Mouse (Mus musculus): Measurements from ENCODE around the gene Gm9913.
A peak's percentile ranks its signal among the peaks of the same experiment; 100 is the strongest.

Gene Gm9913

DNA sequence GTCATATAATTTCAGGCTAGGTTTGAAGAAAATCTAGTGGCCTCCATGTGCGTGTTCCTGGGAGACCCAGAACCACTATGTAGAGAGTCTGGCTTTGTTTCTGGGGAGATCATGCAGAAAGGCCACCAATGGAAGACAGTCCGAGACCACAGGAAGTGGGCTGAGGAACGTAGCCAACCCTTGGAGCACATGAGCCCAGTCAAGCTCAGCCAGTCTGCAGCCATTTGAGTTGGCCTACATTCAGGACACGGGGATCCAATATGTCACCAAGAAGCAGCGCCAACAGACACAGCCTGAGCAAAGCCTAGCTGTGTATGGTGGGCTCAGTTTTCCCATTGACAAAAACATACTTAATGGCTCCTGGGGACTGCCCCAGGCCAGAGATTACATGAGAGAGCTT is 8.2 kb upstream of the Gm9913 start:
- no peak for DNase-seq (ENCODE audit: low spot score in 2 of 2)

DNA sequence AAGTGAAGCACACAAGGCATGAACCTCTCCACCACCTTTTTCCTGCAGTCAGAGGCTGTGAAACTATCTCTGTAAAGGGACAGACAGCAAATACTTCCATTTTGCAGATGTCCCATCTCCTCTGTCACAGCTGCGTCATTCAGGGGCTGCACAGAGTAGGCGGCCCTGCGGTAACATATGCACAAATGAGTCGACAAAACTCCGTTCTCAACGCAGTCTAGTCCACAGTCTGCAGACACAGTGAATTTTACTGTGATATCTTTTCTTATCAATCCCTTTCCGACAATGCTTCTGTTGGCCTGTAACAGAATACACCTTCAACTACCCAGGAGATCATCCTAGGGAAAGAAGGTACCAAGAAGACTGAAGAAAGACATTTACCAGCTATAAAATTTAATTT is 6.7 kb upstream of the Gm9913 start:
- DNase-seq (ENCODE audit: low spot score in 2 of 2) = no peak

DNA sequence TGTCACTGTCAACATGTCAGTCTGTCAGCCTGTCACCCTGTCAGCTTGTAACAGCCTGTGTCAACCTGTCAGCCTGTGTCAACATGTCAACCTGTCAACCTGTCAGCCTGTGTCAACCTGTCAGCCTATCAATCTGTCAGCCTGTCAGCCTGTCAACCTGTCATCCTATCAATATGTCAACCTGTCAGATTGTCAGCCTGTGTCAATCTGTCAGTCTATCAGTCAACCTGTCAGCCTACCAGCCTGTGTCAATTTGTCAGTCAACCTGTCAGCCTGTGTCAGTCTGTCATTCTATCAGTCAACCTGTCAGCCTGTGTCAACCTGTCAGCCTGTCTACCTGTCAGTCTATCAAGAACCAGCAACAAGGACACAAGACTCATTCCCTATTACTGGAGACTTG is 3.4 kb upstream of the Gm9913 start:
- DNase-seq (ENCODE audit: low spot score in 2 of 2) = no peak

DNA sequence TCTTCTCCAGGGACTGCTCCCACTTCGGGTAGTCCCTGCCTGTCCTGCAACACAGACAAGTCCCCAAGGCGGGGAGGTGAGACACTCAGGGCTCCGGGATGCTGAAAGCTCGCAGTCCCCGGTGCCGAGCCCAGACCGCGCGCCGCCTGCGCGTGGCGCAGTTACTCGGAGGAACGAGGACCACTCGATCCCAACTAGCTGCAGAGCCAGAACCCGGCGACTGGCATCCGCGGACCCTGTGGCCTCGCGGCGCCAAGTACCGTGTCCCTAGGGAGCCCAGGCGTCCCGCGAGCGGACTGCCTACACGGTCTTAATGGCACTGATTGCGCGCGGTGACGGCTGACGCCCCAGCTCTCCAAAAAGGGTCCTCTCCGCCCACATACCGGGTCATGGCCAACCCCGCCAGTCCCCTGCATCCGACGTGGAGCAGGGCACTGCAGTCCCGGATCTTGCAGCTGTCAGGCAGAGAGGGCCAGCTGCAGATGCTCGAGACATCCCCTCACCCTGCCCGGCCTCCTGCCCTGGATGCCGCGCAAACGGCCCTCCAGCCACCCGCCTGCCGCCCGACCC is 942 bp downstream of the Gm9913 start:
- peak; percentile 17 to 28 for DNase-seq (ENCODE audit: low spot score in 2 of 2)

DNA sequence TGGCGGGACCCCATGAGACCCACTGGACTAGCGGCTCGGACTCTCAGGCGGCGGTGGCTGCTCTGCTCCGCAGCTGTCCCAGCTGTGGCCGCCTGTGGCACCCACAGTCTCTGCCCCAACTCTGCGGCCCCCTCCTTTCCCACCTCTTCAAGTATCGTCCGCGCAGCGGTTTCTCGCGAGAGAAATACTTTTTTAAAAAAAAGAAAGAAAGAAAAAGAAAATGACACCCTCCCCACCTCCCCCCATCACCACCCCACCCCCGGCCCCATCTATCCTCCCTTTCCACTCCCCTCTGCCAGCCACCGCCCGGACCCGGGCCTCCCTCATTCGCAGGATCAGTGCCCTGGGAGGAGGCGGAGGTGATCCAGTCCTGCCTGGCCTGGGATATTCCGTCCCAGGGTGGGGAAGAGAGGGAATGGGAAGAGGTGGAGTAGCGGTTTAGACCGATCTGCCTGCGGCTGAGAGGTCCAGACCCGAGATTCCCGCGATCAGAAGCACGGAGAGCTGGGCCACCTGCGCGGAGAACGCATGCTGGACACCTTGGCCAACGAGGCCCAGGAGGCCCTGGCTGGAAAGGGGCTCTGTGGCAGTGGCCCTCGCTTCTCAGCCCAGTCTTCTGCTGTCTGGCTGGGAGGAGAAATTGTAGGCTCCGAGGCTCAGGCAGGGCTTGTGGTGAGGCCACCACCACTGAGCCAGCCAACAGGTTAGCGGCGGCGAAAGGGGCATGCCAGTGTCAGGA is 1.6 kb downstream of the Gm9913 start:
- DNase-seq (ENCODE audit: low spot score in 2 of 2) = no peak

DNA sequence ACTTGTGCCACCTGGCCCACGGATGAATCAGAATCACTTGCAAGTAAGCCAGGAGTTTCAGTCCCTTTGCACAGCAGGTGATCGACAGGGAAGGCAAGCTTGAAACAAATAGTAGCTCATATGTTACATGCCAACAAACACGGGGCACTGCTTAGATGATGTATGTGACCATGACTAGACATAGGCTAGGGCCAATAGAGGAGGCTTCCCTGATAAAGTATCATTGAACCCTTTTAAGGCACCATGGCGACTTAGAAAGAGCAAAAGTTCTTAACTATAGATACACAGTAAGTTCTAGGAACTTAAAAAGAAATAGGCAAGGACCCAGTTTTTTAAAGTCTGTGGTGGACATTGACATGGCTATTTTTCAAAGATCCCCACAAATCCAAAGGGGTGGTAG is 3.0 kb downstream of the Gm9913 start, which contains the start of gene Fbn1:
Gene Fbn1, minus strand, starts transcription at position 101 of the 400 bp plus-strand sequence.
- no peak for DNase-seq (ENCODE audit: low spot score in 2 of 2)

DNA sequence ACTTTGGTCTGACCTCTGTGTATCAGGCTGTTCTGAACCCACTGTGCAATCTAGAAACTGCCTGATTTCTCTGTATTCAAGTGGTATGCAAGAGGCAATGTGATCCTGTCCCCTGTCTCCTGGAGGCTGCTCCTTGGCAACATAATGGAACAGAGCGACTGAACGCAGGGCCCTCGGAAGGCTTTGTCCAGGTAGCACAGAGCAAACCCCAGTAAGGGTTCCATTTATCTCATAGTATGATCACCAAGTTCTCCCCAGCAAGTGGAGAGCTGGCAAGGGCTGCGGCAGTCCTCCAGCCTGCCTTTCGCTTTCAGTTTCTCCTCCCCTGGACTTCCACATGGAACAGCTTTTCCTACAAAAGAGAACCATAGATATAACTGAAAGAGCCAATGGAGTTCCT is 3.5 kb downstream of the Gm9913 start:
- no peak for DNase-seq (ENCODE audit: low spot score in 2 of 2)

DNA sequence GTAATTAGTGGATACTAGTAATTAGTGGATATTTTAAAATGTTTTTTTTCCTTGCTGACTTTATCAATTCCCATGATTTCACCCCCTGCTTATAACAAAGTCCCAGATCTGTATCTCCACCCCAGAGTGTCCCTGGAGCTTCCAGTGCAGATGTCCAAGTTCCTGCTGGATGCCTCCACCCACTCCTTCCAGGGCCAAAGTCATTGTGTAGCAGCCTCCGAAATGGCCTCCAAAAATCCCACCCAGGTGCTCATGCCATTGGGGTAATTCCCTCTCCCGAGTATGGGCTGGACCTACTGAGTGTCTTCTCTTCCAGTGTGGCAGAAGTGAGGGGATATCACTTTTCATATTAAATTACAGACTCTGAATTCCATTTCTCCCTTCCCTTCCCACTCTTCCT is 5.9 kb downstream of the Gm9913 start:
- no peak for DNase-seq (ENCODE audit: low spot score in 2 of 2)

DNA sequence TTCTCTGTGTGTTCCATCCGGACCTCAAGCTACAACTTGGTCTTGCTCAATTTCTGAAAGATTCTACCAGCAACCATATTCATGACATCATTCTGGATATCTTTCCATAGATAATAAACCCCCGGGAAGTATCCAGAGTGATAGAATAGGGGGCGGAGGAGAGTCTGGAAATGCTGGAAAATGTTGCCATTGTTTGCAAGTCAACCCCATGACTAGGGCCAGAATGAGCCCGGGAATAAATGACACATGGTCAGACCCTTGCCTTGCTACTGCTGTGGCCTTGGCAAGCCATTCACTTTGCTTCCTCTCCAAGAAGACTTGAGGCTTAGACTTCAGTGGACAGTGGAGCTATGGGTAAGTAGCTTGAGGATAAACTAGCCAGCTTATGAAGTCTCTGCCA is 7.0 kb downstream of the Gm9913 start:
- DNase-seq (ENCODE audit: low spot score in 2 of 2) = no peak

DNA sequence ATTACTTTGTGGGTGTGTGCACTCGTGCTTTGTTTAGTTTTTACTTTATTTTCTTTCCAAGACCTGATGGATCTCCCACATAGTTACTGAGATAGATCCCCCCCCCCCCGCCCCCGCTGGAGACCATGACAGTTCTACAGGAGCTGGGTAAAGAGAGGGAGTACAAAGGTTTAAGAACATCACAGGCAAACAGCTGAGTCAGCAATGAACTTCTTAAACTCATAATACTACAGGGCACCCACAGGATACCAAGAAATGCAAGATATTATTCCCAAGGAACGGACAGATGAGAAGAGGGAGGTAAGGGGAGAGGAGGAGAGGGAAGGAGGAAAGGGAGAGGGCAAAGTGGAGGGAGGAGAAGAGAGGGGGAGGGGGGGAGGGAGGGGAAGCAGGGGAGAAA is 7.7 kb downstream of the Gm9913 start:
- no peak for DNase-seq (ENCODE audit: low spot score in 2 of 2)

DNA sequence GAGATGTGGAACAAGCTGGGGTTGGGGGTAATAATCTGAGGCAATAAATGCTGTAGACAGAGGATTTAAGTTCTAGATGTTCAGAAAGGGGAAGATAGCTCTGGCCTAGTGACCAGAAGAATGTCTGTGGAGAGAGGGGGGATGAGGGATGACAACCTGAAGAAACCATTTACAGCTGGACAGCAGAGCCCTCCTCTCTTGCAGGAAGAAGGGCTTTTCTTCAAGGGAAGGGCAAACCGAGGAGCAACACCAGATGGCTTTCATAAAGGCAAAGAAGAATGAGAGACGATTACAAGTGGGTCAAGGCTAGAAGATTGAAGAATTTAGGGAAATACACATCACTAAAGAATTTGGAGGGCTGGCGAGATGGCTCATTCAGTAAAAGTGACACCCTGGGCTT is 9.5 kb downstream of the Gm9913 start:
- DNase-seq (ENCODE audit: low spot score in 2 of 2) = no peak

DNA sequence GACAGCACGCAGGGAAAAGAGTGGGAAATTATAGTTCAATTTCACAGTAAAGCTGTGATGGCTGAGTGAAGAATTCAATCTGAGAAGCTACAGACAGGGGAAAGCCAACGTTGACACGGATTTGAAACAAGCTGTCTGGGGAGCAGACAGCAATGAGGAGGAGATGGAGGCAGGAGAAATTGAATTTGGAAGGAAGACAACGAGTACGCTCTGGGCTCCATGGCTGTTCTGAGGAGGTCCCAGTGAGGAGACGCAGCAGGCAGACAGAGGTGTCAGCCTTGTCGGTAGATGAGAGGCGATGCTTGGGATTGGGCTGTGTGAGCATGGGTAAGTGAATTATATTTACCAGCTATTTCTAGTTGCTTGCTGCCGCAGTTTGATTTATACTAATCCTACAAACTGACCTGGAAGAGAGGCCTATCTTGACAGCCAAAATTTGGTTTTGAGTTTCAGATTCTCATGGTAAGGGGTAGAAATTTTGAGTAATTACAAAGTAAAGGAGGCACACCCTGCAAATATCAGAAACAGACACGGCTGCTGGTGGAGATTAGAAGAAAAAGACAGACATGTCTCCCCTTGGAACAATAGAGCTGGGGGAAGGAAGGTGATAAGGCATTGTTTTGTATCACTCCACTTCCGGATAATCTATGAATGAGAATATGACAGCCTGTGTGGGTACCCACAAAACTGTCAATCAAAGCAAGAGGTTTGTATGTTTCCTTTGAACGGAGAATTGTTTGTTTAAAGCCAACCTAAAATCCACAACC is 10.6 kb downstream of the Gm9913 start:
- DNase-seq (ENCODE audit: low spot score in 2 of 2) = no peak

DNA sequence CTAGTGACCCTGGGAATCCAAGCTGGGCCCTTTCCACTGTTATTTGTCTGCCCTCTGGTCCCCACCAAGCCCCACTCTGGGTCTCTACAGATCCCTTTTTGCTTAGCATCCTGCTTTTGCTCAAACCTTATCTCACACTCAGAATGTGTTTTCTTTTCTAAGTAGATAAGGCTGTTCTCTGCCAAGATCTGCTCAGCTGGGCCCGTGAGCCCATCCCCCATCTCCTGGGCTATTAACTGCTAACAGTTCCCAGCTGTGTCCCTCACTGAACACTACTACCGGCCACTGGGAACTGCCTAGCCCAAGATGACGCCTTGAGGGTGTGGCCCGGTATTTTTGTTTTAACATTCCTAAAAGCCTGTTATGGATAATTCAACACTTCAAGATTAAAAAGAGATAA is 11.7 kb downstream of the Gm9913 start:
- DNase-seq (ENCODE audit: low spot score in 2 of 2) = no peak

DNA sequence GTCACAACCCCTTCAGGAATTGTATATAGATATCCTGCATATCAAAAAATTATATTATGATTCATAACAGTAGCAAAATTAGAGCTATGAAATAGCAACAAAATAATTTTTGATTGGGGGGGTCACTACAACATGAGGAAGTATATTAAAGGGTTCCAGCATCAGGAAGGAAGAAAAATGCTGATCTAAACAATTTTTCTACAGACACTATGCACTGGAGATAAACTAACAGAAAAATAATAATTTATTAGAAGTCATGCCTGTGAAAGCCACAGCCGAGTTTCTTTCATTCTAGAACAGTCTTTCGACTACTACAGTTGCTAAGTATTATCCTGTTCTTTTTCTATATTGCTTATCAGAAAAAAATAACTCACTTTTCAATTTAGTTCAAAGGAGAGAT is 20.6 kb downstream of the Gm9913 start:
- no peak for DNase-seq (ENCODE audit: low spot score in 2 of 2)

DNA sequence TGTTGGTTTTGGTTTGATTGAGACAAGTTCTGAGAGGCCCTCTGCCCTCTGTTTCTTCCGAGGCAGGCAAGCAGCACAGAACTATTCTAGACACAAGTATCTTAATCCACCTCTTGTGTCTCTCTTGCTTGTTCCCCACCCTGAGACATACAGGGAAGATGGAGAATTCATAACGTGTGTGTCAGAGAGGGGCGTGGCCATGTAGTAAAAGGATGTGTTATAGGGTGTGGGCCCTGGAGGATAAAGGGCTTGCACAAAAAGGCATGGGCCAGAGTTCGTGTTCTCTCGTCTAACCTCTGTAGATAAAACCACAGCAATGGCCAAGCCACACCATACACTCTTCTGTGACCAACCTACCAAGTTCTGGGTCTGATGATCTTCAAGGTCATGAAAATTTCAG is 21.7 kb downstream of the Gm9913 start:
- DNase-seq (ENCODE audit: low spot score in 2 of 2) = no peak

DNA sequence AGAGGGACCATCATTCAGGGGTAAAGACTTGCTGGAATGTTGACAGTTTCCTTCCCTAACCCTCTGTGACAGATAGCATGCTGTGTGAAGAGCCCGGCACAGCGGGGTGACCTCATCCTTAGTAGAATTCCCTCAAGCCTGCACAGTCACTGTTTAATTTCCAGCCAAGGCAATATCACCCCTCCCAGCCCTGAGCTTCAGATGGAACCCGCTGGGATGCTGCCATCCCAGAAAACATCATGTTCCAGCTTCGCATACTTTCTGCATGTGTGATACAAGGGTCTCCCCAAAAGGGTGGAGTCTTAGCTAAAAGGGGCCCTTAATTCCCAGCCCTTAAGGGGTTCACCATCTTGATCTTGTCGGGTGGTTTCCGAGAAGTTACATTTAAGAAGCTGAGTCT is 25.8 kb downstream of the Gm9913 start:
- no peak for DNase-seq (ENCODE audit: low spot score in 2 of 2)

DNA sequence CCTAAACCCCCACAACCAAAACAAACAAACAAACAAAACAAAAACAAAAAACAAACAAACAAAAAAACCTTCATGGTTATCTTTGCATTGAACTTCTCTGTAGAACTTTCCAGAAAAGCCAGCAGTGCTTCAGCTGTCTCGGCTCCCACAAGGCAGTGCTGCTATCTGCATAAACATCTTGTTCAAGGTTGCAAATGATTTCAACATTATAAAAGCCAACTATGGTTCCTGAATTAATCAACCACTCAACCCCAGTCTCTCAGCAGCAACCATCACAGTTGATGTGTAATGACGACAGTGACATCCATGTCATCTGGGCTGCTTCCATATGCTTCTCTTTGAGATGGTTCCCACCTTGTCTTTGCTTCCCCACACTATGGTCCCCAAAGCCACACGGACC is 34.8 kb downstream of the Gm9913 start:
- DNase-seq (ENCODE audit: low spot score in 2 of 2) = no peak

DNA sequence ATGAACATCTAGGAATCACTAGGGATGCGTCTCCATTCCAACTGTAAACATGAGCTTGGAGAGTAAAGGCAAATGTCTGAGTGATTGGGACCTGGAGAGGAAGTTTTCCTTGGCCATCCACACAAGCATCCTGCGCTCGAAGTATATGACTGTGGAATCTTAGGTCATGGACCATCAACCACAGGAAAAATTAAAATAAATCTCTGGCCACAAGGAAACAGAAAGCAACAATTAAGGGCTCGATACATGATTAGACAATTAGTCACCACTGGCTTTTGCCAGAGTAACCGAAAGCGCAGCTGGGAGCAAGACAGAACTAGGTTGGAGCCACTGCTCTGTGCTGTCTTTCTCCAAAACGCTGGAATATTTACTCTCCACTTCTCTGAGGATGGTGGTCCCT is 35.7 kb downstream of the Gm9913 start:
- DNase-seq (ENCODE audit: low spot score in 2 of 2) = no peak

DNA sequence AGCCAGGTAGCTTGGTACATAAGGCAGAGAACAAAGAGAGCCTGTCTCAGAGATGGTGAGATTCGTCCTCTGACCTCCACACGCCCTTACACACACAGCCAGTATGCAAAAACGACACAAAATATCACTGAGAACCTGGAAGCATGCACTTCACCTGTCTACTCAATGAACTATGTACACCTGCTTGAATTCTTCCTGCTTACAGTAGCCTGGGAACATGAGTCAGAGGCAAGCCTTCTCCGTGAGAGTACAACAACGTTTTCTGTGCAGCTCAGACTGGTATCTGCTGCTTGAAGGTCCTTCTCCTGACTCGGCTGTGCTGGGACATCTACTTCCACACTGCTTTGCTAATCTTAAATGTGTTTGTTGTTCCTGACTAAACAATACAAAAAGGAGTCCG is 36.6 kb downstream of the Gm9913 start:
- DNase-seq (ENCODE audit: low spot score in 2 of 2) = no peak

DNA sequence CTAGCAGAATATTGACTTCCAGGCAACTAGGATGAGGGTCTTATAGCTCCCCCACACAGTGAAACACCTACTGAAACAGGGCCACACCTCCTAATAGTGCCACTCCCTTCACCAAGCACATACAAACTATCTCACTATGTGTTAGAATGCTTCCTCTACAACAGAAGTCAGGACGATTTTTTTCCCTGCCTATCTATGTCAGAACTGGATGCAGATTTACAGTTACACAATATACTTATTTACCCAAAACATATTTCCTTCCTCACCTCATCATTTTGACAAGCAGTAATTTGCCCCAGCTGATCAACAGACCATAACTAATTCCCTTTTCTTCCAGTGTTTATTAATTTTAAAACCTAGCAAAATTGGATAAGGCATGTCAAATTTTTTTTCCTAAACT is 38.8 kb downstream of the Gm9913 start:
- DNase-seq (ENCODE audit: low spot score in 2 of 2) = no peak

DNA sequence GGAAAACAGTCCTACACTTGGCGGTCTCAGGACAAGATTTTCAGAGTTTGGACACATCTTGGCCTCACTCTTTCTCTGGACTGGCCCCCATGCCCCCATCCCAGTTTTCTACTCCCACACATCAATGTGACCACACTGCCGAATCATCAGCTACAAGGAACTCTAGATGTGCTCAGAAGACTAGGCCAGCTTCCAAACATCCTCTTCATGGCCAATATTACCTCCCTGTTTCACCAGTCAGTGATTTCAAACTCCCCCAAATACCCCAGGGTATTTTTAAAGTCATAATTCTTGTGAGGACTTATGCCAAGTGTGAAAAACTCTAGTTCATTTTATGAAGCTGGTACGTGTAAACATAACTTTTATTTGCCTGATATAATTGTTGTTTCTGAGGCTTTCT is 40.1 kb downstream of the Gm9913 start:
- DNase-seq (ENCODE audit: low spot score in 2 of 2) = no peak

DNA sequence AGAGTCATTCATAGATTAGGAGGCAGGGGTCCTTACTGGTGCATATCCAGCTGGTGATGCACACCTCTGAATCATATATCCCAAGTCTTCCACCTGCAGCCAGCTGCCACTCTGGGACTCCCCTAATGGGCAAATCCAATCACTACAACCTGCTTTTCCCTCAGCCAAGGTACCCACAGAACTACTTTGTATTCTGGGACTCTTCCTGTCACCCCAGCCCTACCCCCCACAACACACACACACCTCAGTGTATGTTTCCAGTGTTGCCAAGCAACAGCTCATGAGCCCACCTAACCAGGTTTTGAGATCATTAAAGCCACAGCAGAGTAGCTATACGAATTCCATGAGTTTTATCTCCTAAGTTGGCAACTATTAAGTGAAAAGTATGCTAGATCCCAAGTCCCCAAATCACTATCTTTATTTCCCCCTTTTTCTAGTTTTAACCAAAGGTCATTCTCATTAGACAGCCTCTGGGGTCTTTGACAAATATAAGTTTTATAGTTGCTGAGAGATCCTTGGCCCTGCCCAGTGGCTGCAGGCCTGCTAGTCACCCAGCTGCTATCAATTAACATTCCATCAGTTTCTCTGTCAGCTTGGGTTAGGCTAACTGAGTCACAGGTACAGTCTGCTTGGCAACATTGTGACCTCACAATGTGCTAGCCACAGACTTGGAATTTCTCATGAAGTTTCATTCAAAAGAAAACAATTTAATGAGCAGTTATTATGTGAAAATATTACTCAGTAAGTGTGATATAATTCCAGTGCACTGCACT is 44.1 kb downstream of the Gm9913 start:
- DNase-seq (ENCODE audit: low spot score in 2 of 2) = no peak

All from frontal cortex, postnatal 25 days (tissue).